Mouse (Mus musculus): Measurements from ENCODE around the gene Paqr7. TPM values are rescaled to one million over a fixed set of nuclear protein-coding genes. Genes with fewer than 3 reads are reported as not detected.

Gene Paqr7
- total and polyA plus RNA-seq, 3 experiments, result 9.2 to 14.8 (median 10.3) TPM

- Histone ChIP-seq H3K27me3 (ENCODE audit: insufficient read depth, low read length) (no peaks in the 10 kb centered on the region), H3K4me1 (ENCODE audit: insufficient read depth, low read depth, low read length) (peaks cover 48% of the 10 kb centered on the region), H3K9me3 (replicated peaks) (no peaks in the 10 kb centered on the region), H3K36me3 (replicated peaks) (peaks cover 49% of the 10 kb centered on the region), H3K4me3 (ENCODE audit: low read depth, low read length) (no peak overlapping the region)
- DNase-seq (ENCODE audit: low spot score) (no peak), ATAC-seq (ENCODE audit: extremely low read depth, insufficient number of reproducible peaks, low FRiP score, poor library complexity, severe bottlenecking) (no peak)
- no peak for TF ChIP-seq POLR2AphosphoS5 (IDR thresholded peaks at IDR 0.05; ENCODE audit: insufficient replicate concordance, low read depth, low read length)
- no peak for TF ChIP-seq TAL1 (conservative IDR thresholded peaks at IDR 0.05; ENCODE audit: low read depth, low read length)
- TF ChIP-seq CTCF (IDR thresholded peaks at IDR 0.05; ENCODE audit: low read depth, low read length), result no peak
- no peak for TF ChIP-seq GATA2 (IDR thresholded peaks at IDR 0.05; ENCODE audit: borderline replicate concordance, low read depth, low read length)
- no peak for TF ChIP-seq GATA1 (IDR thresholded peaks at IDR 0.05; ENCODE audit: borderline replicate concordance, low read length)
Measured at GRCm38 (mm10) chr4:134512798-134513197, 16.3 kb downstream of the Paqr7 start.

GRCm38 (mm10) chr4:134514309-134514930 lies 17.9 kb downstream of the Paqr7 start:
- no peaks in the 10 kb centered on the region for H3K9me3 ChIP-seq (replicated peaks)
- no peaks in the 10 kb centered on the region for H3K27me3 ChIP-seq (ENCODE audit: insufficient read depth, low read length)
- no peak overlapping the region for H3K4me3 ChIP-seq (ENCODE audit: low read depth, low read length)
- H3K4me1 ChIP-seq (ENCODE audit: insufficient read depth, low read depth, low read length), result peaks cover 41% of the 10 kb centered on the region
- peaks cover 54% of the 10 kb centered on the region for H3K36me3 ChIP-seq (replicated peaks)
- DNase-seq (ENCODE audit: low spot score), result no peak
- TF ChIP-seq TAL1 (conservative IDR thresholded peaks at IDR 0.05; ENCODE audit: low read depth, low read length) (no peak), GATA1 (IDR thresholded peaks at IDR 0.05; ENCODE audit: borderline replicate concordance, low read length) (no peak), GATA2 (IDR thresholded peaks at IDR 0.05; ENCODE audit: borderline replicate concordance, low read depth, low read length) (no peak), CTCF (IDR thresholded peaks at IDR 0.05; ENCODE audit: low read depth, low read length) (no peak), POLR2AphosphoS5 (IDR thresholded peaks at IDR 0.05; ENCODE audit: insufficient replicate concordance, low read depth, low read length) (no peak)
- no peak for ATAC-seq (ENCODE audit: extremely low read depth, insufficient number of reproducible peaks, low FRiP score, poor library complexity, severe bottlenecking)

GRCm38 (mm10) chr4:134515614-134516013 lies 19.1 kb downstream of the Paqr7 start:
- no peak overlapping the region for H3K4me3 ChIP-seq (ENCODE audit: low read depth, low read length)
- H3K4me1 ChIP-seq (ENCODE audit: insufficient read depth, low read depth, low read length), result peaks cover 38% of the 10 kb centered on the region

GRCm38 (mm10) chr4:134516981-134517380 lies 20.5 kb downstream of the Paqr7 start:
- no peak overlapping the region for H3K4me3 ChIP-seq (ENCODE audit: low read depth, low read length)
- H3K4me1 ChIP-seq (ENCODE audit: insufficient read depth, low read depth, low read length), result peaks cover 44% of the 10 kb centered on the region
- no peaks in the 10 kb centered on the region for H3K27me3 ChIP-seq (ENCODE audit: insufficient read depth, low read length)
- H3K9me3 ChIP-seq (replicated peaks), result no peaks in the 10 kb centered on the region
- DNase-seq (ENCODE audit: low spot score) (no peak), ATAC-seq (ENCODE audit: extremely low read depth, insufficient number of reproducible peaks, low FRiP score, poor library complexity, severe bottlenecking) (no peak)
- TF ChIP-seq CTCF (IDR thresholded peaks at IDR 0.05; ENCODE audit: low read depth, low read length), result no peak
- TF ChIP-seq POLR2AphosphoS5 (IDR thresholded peaks at IDR 0.05; ENCODE audit: insufficient replicate concordance, low read depth, low read length), result no peak
- TF ChIP-seq GATA2 (IDR thresholded peaks at IDR 0.05; ENCODE audit: borderline replicate concordance, low read depth, low read length), result no peak
- TF ChIP-seq GATA1 (IDR thresholded peaks at IDR 0.05; ENCODE audit: borderline replicate concordance, low read length), result no peak
- TF ChIP-seq TAL1 (conservative IDR thresholded peaks at IDR 0.05; ENCODE audit: low read depth, low read length), result no peak
- peaks cover 76% of the 10 kb centered on the region for H3K36me3 ChIP-seq (replicated peaks)

More at GRCm38 (mm10) chr4:134515614-134516013, 19.1 kb downstream of the Paqr7 start:
- no peak for TF ChIP-seq TAL1 (conservative IDR thresholded peaks at IDR 0.05; ENCODE audit: low read depth, low read length)
- TF ChIP-seq CTCF (IDR thresholded peaks at IDR 0.05; ENCODE audit: low read depth, low read length), result no peak
- TF ChIP-seq GATA2 (IDR thresholded peaks at IDR 0.05; ENCODE audit: borderline replicate concordance, low read depth, low read length), result no peak
- TF ChIP-seq GATA1 (IDR thresholded peaks at IDR 0.05; ENCODE audit: borderline replicate concordance, low read length), result no peak
- TF ChIP-seq POLR2AphosphoS5 (IDR thresholded peaks at IDR 0.05; ENCODE audit: insufficient replicate concordance, low read depth, low read length), result no peak
- no peak for ATAC-seq (ENCODE audit: extremely low read depth, insufficient number of reproducible peaks, low FRiP score, poor library complexity, severe bottlenecking)
- Histone ChIP-seq H3K36me3 (replicated peaks) (peaks cover 65% of the 10 kb centered on the region), H3K9me3 (replicated peaks) (no peaks in the 10 kb centered on the region), H3K27me3 (ENCODE audit: insufficient read depth, low read length) (no peaks in the 10 kb centered on the region)
- DNase-seq (ENCODE audit: low spot score), result no peak

- Histone ChIP-seq H3K4me1 (ENCODE audit: insufficient read depth, low read depth, low read length) (peaks cover 44% of the 10 kb centered on the region), H3K27me3 (ENCODE audit: insufficient read depth, low read length) (no peaks in the 10 kb centered on the region), H3K36me3 (replicated peaks) (peaks cover 78% of the 10 kb centered on the region), H3K9me3 (replicated peaks) (no peaks in the 10 kb centered on the region), H3K4me3 (ENCODE audit: low read depth, low read length) (no peak overlapping the region)
- DNase-seq (ENCODE audit: low spot score) (no peak), ATAC-seq (ENCODE audit: extremely low read depth, insufficient number of reproducible peaks, low FRiP score, poor library complexity, severe bottlenecking) (no peak)
- TF ChIP-seq TAL1 (conservative IDR thresholded peaks at IDR 0.05; ENCODE audit: low read depth, low read length), result no peak
- TF ChIP-seq CTCF (IDR thresholded peaks at IDR 0.05; ENCODE audit: low read depth, low read length), result no peak
- TF ChIP-seq GATA2 (IDR thresholded peaks at IDR 0.05; ENCODE audit: borderline replicate concordance, low read depth, low read length), result no peak
- TF ChIP-seq POLR2AphosphoS5 (IDR thresholded peaks at IDR 0.05; ENCODE audit: insufficient replicate concordance, low read depth, low read length), result no peak
- no peak for TF ChIP-seq GATA1 (IDR thresholded peaks at IDR 0.05; ENCODE audit: borderline replicate concordance, low read length)
Measured at GRCm38 (mm10) chr4:134517719-134518118, 21.2 kb downstream of the Paqr7 start.

GRCm38 (mm10) chr4:134518541-134518940 lies 22.0 kb downstream of the Paqr7 start:
- no peak for TF ChIP-seq TAL1 (conservative IDR thresholded peaks at IDR 0.05; ENCODE audit: low read depth, low read length)
- no peak for TF ChIP-seq CTCF (IDR thresholded peaks at IDR 0.05; ENCODE audit: low read depth, low read length)
- no peaks in the 10 kb centered on the region for H3K9me3 ChIP-seq (replicated peaks)
- ATAC-seq (ENCODE audit: extremely low read depth, insufficient number of reproducible peaks, low FRiP score, poor library complexity, severe bottlenecking), result no peak
- H3K4me1 ChIP-seq (ENCODE audit: insufficient read depth, low read depth, low read length), result peaks cover 48% of the 10 kb centered on the region
- DNase-seq (ENCODE audit: low spot score), result no peak
- no peak overlapping the region for H3K4me3 ChIP-seq (ENCODE audit: low read depth, low read length)
- peaks cover 83% of the 10 kb centered on the region for H3K36me3 ChIP-seq (replicated peaks)
- H3K27me3 ChIP-seq (ENCODE audit: insufficient read depth, low read length), result no peaks in the 10 kb centered on the region

Data from G1E (cell line).